Mouse (Mus musculus) heart, embryonic 11.5 days (tissue): ENCODE data around the gene Rab25. TPM values are rescaled to one million over a fixed set of nuclear protein-coding genes. Genes with fewer than 3 reads are reported as not detected.
"Not testable (repeated sequence)": the region's sequence is repeated elsewhere in the genome, so short reads cannot be mapped to it uniquely, and the experiment has no call there.

Experiments used
- ATAC-seq: fragments of 200-750 bp; cut with Nextera tagmentation; replicated peaks from 2 replicates; pipeline ENCODE4 v1.8.0; 2017; ENCODE audit warnings: moderate library complexity; ENCODE audit not compliant: insufficient number of reproducible peaks, low FRiP score, low TSS enrichment
- H3K27ac ChIP-seq: fragments of 300-500 bp; sonication (generic); 2 replicates; pipeline ENCODE4 v1.5.1; 2014; ENCODE audit warnings: mild to moderate bottlenecking, low read depth, low read length
- H3K27me3 ChIP-seq: fragments of 300-500 bp; sonication (generic); 2 replicates; pipeline ENCODE4 v1.6.1; 2014; ENCODE audit warnings: mild to moderate bottlenecking, low read length, mixed read lengths; ENCODE audit not compliant: control insufficient read depth, insufficient read depth
- H3K36me3 ChIP-seq: fragments of 300-500 bp; sonication (generic); 2 replicates; pipeline ENCODE4 v1.6.1; 2014; ENCODE audit warnings: mild to moderate bottlenecking, low read length, moderate library complexity, mixed read lengths; ENCODE audit not compliant: control insufficient read depth, insufficient read depth
- H3K4me1 ChIP-seq: fragments of 300-500 bp; sonication (generic); 2 replicates; pipeline ENCODE4 v1.6.1; 2014; ENCODE audit warnings: low read length; ENCODE audit not compliant: control insufficient read depth, insufficient read depth
- H3K4me2 ChIP-seq: fragments of 300-500 bp; sonication (generic); 2 replicates; pipeline ENCODE4 v1.6.1; 2014; ENCODE audit warnings: mild to moderate bottlenecking, moderate library complexity
- H3K4me3 ChIP-seq: fragments of 300-500 bp; sonication (generic); 2 replicates; pipeline ENCODE4 v1.5.1; 2014; ENCODE audit warnings: low read depth, low read length
- H3K9ac ChIP-seq: fragments of 300-500 bp; sonication (generic); 2 replicates; pipeline ENCODE4 v1.6.1; 2014; ENCODE audit warnings: mild to moderate bottlenecking, low read depth, low read length, moderate library complexity
- H3K9me3 ChIP-seq: fragments of 300-500 bp; sonication (generic); replicated peaks from 2 replicates; pipeline ENCODE4 v1.6.1; 2016; ENCODE audit warnings: low read length; ENCODE audit not compliant: control insufficient read depth
- WGBS: fragments of 180-500 bp; shearing (Covaris S2); extraction: QIAGEN DNeasy Blood & Tissue Kit; methylation state at CpG from one replicate; pipeline ENCODE4 v1.1.7; 2014; ENCODE audit not compliant: insufficient replicate concordance; 5-methylcytosine and 5-hydroxymethylcytosine counted together
- polyA plus RNA-seq: library from polyadenylated mRNA; unstranded; fragments of >200 nt; fragmentation: Nextera tagmentation; extraction: Ambion mirVana; gene quantifications from 2 replicates; pipeline ENCODE4 v1.2.1, GENCODE M21; 2014

Rab25 gene
- polyA plus RNA-seq, 1 experiment from 2014 or later, result not detected

GRCm38 (mm10) chr3:88585769-88586168 is 37.7 kb upstream of the Rab25 start:
- Histone ChIP-seq H3K4me2 (no peak overlapping the region), H3K4me3 (no peak overlapping the region), H3K27ac (no peak overlapping the region), H3K9ac (no peak overlapping the region), H3K9me3 (no peaks in the 10 kb centered on the region), H3K27me3 (no peaks in the 10 kb centered on the region), H3K4me1 (peaks cover 7% of the 10 kb centered on the region), H3K36me3 (peaks cover 13% of the 10 kb centered on the region)
- WGBS, result 91% methylated on average over 6 of the region's 6 CpGs
- no peak for ATAC-seq

- ATAC-seq, result peak; percentile 70; the same call in 1 of the 2 replicates
- Histone ChIP-seq H3K9me3 (no peaks in the 10 kb centered on the region), H3K27me3 (no peaks in the 10 kb centered on the region), H3K9ac (peak overlapping the region; percentile 87), H3K4me3 (peak overlapping the region; percentile 87), H3K4me1 (peaks cover 4% of the 10 kb centered on the region), H3K36me3 (no peaks in the 10 kb centered on the region; the same call in 1 of the 2 replicates), H3K27ac (0 out of 2 replicates have a peak overlapping the region, but pooled peaks have one; percentile 35), H3K4me2 (peak overlapping the region; percentile 91)
- WGBS, result under 1% methylated on average over 34 of the region's 34 CpGs
These were observed 31.5 kb upstream of the Rab25 start for GRCm38 (mm10) chr3:88579454-88580117.

GRCm38 (mm10) chr3:88578498-88579424 is 30.7 kb upstream of the Rab25 start:
- H3K9me3 ChIP-seq, result no peaks in the 10 kb centered on the region
- no peaks in the 10 kb centered on the region; the same call in 1 of the 2 replicates for H3K36me3 ChIP-seq
- ATAC-seq, result no peak
- H3K4me1 ChIP-seq, result peaks cover 4% of the 10 kb centered on the region
- H3K27me3 ChIP-seq, result no peaks in the 10 kb centered on the region
- H3K4me3 ChIP-seq, result peak overlapping the region; percentile 87
- 0 out of 2 replicates have a peak overlapping the region, but pooled peaks have one; percentile 35 for H3K27ac ChIP-seq
- WGBS, result 37% methylated on average over 8 of the region's 8 CpGs
- H3K4me2 ChIP-seq, result peak overlapping the region; percentile 91
- H3K9ac ChIP-seq, result peak overlapping the region; percentile 87

- not testable (repeated sequence) for H3K4me1 ChIP-seq, H3K9me3 ChIP-seq, ATAC-seq, H3K27me3 ChIP-seq, H3K4me3 ChIP-seq, H3K9ac ChIP-seq, H3K27ac ChIP-seq, H3K36me3 ChIP-seq, H3K4me2 ChIP-seq
- WGBS, result 81% methylated on average over 5 of the region's 5 CpGs
These were observed 29.7 kb upstream of the Rab25 start for GRCm38 (mm10) chr3:88577846-88578245.

- no peak within 1 kb of the TSS for H3K4me2 ChIP-seq
- H3K27ac ChIP-seq, result no peak within 1 kb of the TSS
- H3K9ac ChIP-seq, result no peak within 1 kb of the TSS
- peaks cover 4% of the 10 kb centered on the region for H3K4me1 ChIP-seq
- H3K36me3 ChIP-seq, result no peaks in the 10 kb centered on the region
- no peaks in the 10 kb centered on the region for H3K9me3 ChIP-seq
- 74% methylated on average over 3 of the region's 3 CpGs for WGBS
- no peak within 1 kb of the TSS for H3K4me3 ChIP-seq
- ATAC-seq, result no peak
- no peaks in the 10 kb centered on the region for H3K27me3 ChIP-seq
These were observed 27.4 kb upstream of the Rab25 start, which contains the start of gene Ssr2 for GRCm38 (mm10) chr3:88575540-88575939. Ssr2 (plus strand) TSS chr3:88575876.

- 80% methylated on average over 2 of the region's 2 CpGs for WGBS
- no peaks in the 10 kb centered on the region for H3K27me3 ChIP-seq
- H3K4me1 ChIP-seq, result no peaks in the 10 kb centered on the region
- H3K9ac ChIP-seq, result no peak overlapping the region
- H3K4me3 ChIP-seq, result no peak overlapping the region
- no peaks in the 10 kb centered on the region for H3K9me3 ChIP-seq
- no peak for ATAC-seq
- no peak overlapping the region for H3K4me2 ChIP-seq
- H3K27ac ChIP-seq, result no peak overlapping the region
- H3K36me3 ChIP-seq, result peaks cover 13% of the 10 kb centered on the region
These were observed 25.7 kb upstream of the Rab25 start for GRCm38 (mm10) chr3:88573810-88574209.

GRCm38 (mm10) chr3:88572835-88573234 is 24.7 kb upstream of the Rab25 start:
- no peaks in the 10 kb centered on the region for H3K4me1 ChIP-seq
- H3K27me3 ChIP-seq, result no peaks in the 10 kb centered on the region
- 82% methylated on average over 2 of the region's 2 CpGs for WGBS
- no peak overlapping the region for H3K9ac ChIP-seq
- H3K36me3 ChIP-seq, result peaks cover 23% of the 10 kb centered on the region
- no peaks in the 10 kb centered on the region for H3K9me3 ChIP-seq
- ATAC-seq, result no peak
- H3K4me2 ChIP-seq, result no peak overlapping the region
- H3K4me3 ChIP-seq, result no peak overlapping the region
- no peak overlapping the region for H3K27ac ChIP-seq

GRCm38 (mm10) chr3:88571856-88572255 is 23.8 kb upstream of the Rab25 start:
- H3K4me1 ChIP-seq, result no peaks in the 10 kb centered on the region
- no peak for ATAC-seq
- H3K9me3 ChIP-seq, result no peaks in the 10 kb centered on the region
- no peak overlapping the region for H3K9ac ChIP-seq
- no peak overlapping the region for H3K4me3 ChIP-seq
- H3K36me3 ChIP-seq, result peaks cover 29% of the 10 kb centered on the region
- no peak overlapping the region for H3K4me2 ChIP-seq
- no peaks in the 10 kb centered on the region for H3K27me3 ChIP-seq
- no peak overlapping the region for H3K27ac ChIP-seq
- 70% methylated on average over 1 of the region's 1 CpGs for WGBS
